Mouse (Mus musculus) liver, embryonic 14.5 days (tissue): ENCODE results near the gene Zfp536.

Experiments
- CTCF ChIP-seq: IDR thresholded peaks from 2 replicates; pipeline ENCODE4 v1.5.1; 2016; ENCODE audit warnings: antibody characterized with exemption, low read depth, control low read depth
- EP300 ChIP-seq: IDR thresholded peaks from 2 replicates; pipeline ENCODE4 v1.6.1; 2016; ENCODE audit warnings: antibody characterized with exemption, low read depth

- TF ChIP-seq EP300, result no peak
- TF ChIP-seq CTCF, result no peak
Measured at GRCm38 (mm10) chr7:37809001-37809400, 35.6 kb upstream of the Zfp536 start.
